Mouse (Mus musculus) ovary, postnatal 10 days (tissue): ENCODE measurements around the gene Khdc4.

Source experiments
- DNase-seq: peaks from one replicate; pipeline ENCODE4 v3.0.0; 2022; ENCODE audit warnings: low spot score

Gene Khdc4

DNA sequence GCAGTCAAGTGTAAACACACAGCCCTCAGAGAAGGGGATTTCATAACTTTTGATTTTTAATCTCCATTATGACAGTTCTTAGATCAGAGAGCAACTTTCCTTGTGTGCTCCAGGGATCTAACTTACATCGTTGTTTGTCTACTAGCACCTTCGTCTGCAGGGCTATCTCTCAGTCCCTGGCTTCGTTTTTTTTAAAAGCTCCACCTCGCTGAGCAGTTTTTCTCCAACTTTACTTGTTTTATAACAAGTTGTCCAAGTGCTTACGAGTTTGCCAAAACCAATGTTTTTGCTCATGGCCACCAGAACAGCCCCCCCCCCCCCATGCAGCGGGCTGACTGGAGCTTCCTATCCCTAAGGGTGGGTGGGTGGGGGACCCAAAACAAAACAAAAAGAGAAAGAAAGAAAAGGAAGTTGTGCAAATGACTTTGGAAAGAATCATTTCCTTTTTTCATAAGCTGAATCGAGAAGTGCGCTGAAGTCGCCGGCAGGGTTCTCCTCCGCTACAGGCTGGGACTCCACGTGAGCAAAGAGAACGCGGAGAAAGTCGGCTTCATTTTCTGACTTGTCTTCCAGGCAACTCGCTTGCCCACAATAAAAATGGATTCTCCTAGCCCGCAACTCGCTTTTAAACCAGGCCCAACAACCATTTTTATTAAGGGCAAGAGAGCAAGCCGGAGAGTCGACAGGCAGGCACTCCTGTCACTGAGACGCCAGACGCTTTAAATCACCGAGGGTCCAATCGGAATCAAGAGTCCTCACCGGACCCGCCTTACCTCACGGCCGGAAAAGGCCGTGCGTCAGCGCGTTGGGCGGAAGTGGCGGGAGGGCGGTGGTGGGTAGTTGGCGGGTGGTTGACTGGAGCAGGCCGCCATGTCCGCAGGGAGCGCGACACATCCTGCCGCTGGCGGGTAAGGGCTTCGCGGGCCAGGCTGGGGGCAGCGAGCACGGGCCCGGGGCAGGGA, at the start of gene Khdc4:
Khdc4 (plus strand) TSS at position 824 of the 962 bp plus-strand sequence.
- peak; percentile 91 for DNase-seq

DNA sequence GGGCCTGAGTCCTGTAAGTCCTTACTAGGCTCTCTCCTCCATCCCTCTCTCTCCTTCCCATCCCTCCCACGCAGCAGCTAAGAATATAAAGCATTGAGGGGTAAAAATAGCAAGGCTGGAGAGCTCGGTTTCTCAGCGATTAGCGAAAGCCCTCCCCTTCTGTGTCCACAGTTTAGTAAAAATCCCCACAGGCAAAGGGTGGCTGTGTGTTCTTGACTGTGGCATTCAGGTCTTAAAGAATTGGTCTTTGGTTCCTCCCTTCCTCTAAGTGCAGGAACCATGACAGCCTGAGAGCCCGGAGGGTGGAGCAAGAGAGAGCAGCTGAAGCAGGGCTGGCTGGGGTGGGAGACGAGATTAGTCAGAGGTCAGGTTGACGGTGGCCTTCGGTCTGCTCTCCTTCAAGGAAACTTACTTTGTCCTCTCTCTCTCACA, 49.0 kb upstream of the Khdc4 start:
- DNase-seq: no peak

DNA sequence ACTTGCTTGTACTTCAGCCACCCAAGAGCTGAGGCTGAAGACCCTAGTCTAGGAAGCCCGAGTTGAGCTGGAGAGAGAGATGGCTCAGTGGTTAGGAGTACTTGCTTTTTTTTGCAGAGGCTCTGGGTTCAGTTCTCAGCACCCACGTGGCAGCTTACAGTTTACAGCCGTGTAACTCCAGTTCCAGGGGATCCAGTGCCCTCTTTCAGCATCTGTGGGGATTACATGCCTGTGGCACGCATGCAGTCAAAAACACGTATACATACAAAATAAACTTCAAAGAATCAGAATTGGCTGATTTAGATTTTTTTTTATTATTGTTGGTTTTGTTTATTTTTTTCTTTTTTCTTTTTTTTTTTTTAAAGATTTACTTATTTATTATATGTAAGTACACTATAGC, 48.5 kb upstream of the Khdc4 start:
- no peak for DNase-seq

DNA sequence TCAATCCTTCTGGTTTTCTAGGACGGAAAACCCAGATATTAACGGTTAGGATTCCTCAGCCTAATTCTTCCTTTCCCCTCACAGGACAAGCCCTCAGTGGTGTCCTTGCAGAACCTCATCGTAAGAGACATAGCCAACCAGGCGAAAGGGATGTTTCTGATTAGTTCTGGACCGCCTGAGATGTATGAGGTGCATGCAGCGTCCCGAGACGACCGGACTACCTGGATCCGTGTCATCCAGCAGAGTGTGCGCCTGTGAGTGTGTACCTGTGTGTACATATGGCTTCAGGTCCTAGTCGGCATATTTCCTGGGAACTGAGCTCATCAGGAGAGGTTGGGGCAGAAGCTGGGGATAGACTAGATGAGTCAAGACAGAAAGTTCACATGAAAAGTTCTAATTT, 46.4 kb upstream of the Khdc4 start:
- DNase-seq: no peak

DNA sequence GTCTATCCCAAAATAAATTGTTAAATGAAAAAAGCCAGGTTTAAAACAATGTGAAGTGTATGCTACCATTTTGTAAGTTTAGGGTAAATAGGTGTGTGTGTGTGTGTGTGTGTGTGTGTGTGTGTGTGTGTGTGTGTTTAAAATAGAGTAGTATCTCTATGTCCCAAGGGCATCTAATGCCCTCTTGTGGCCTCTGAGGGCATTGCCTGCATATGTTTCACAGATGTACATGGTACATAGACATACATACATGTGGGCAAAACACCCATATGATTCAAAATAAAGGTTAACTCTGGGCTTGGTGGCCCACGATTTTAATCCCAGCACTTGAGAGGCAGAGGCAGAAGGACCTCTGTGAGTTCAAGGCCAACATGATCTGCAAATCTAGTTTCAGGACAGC, 44.9 kb upstream of the Khdc4 start:
- no peak for DNase-seq

DNA sequence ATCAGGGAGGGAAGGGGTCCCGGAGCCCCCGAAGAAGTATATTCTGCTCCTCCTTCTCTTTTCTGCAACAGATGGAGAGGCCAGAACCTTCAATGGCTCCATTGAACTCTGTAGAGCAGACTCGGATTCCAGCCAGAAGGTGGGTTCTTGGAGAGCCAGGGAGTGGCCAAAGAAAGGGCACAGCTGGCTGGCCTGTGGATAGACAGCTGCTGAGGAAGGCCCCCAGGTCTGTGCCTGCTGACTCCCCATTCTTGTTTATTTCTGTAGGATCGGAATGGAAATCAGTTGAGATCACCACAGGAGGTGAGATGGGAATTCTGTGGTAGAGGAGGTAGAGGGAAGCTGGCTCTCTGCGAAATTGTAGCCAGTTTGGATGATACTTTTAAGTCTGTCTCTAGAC, 42.5 kb upstream of the Khdc4 start:
- DNase-seq: no peak

DNA sequence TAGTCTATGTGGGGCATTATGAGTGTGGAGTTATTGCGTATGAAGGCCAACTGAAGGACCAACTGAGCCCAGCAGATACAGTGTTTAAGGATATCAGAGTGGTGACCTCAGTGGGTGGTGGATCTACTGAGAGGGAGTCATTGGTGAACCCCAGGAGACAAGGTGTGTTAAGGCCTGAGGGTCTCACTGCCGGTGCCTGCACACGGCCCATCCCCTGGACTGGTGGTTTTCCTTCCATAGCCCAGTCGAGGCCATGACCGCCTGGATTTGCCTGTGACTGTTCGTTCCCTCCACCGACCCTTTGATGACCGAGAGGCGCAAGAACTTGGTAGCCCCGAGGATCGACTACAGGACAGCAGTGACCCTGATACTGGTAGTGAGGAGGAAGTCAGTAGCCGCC, 39.7 kb upstream of the Khdc4 start:
- DNase-seq: no peak

DNA sequence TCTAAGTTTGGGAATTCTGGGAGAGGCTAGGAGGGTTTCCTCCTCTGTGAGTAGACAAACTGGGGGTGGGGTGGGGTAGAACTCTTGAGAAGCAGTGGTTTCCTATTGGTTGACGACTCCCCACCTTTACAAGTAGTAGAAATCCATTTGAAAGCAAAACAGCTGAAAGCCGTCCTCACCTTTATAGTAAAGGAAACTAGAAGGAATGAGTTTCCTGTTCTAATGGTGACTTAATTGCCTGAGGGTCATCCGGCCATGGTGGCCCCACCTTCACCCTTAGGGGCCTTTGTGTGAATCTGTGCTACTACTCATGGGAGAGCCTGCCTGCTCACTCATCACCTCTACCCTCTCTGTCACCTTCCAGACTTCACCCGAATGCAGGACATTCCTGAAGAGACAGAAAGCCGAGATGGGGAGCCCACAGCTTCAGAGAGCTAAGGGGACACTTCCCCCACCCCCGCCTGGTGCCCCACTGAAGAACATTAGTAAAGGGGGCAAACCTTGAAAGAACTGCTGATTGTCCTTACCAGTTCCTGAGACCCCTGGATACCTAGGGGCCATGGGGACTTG, 39.1 kb upstream of the Khdc4 start:
- DNase-seq: no peak

DNA sequence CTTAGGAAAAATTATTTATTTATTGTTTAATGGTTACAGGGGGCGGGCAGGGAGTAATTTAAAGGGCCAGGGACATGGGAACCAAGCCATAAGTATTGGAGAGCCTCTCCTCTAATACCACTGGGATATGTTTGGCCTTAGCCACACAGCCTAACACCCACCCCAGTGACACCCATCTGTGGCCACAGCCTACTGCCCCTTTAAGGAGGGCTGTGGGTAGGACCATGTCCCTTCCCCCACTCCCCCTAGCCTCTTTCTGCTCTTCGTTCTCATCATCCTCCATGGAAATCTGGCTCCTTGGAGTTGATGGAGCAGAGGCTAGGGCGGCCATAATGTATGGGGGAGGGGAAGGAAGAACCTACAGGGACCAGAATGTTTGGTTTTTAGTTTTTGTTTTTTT, 38.5 kb upstream of the Khdc4 start:
- DNase-seq: no peak

DNA sequence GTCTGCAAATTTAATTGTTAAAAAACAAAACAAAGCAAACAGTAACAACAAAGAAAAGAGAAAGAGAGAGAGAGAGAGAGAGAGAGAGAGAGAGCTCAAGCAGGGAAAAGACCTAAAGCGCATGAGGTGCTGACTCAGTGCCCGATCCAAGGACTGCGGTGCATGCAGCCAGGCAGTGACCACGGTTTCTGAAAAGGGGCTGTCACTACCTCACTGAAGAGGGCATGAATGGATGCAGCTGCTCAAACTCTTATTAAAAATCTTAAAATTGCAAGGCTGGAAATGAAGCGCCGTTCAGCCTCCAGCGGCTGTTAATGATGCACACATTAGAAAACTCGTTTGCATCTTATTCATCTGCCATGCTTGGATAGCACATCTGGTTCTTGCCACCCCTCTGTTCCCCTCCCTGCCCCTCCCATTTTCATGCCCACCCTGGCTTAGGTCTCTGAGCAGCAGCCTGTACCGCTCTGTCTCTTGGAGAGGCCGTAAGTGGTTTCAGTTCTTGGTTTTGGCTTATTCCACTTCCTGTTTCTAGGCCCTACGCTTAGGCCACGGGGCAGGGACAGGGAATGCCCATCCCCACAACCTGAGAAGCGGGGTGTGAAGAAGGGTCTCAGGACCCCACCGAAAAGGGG, 37.7 kb upstream of the Khdc4 start:
- DNase-seq: no peak

DNA sequence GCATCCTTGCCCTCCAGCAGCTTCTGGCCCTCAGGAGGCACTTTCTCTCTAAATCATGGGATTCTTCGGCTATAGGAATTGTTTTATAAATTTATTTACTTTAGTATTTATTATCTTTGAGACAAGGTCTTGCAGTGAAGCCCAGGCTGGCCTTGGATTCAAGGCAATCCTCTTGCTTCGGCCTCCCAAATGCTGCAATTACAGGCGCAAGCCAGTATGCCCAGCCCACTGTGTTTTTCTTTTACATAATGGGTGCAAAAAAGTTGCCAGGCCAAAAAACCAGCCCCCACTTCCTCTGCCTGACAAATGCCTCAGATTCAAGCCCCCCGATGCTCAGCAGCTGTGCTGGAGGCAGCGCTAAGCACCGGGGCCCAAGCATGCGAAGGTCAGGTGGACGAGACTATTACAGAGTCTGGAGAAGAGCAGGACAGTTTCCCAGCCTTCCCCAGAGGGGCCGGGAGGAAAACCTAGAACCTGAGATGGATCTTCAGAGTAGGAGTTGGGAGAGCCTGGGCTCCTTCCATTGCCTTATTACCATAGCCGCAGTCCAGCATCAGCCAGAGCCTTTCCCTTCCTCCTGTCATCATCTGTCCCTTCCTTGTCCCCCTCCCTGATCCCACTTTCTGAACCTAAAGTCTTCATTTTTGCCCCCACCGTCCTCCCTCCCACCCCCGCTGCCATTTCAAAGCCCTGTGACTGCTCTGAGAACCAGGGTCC, 37.0 kb upstream of the Khdc4 start:
- DNase-seq: no peak

DNA sequence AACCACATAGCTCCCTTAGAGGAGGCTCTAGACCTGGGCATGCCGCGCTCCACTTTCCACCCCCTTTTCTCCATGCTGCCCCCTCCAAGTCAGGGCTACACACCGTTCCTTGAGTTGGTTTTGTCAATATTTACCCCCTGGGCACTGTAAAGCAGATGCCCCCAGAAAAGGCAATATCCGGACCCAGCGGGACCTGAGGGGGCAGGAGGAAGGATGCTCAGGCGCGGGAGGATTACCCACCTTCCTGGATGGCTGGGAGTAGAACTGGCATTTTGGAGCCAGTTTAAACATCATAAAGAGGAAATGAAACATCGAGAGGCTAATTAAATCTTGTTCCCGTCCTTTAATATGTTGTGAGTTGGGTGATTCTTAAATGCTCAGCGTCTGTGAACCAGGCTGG, 36.4 kb upstream of the Khdc4 start:
- DNase-seq: no peak

DNA sequence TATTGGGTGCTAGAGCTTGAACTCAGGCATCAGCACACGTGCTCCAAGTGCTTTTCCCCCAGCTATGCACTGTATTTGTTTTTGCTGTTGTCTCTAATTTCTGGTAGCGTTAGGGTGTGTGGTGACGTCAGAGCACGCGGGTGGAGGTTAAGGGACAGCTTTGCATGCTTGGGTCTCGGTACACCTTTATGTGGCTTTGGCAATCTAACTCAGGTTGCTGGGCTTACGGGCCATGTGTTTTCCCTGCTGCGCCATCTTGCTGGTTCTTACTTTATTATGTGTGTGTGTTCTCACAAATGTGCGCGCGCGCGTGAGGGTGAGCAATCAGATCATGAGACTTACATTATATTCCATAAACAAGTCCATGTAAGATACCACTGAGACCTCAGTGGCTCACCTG, 35.6 kb upstream of the Khdc4 start:
- no peak for DNase-seq

DNA sequence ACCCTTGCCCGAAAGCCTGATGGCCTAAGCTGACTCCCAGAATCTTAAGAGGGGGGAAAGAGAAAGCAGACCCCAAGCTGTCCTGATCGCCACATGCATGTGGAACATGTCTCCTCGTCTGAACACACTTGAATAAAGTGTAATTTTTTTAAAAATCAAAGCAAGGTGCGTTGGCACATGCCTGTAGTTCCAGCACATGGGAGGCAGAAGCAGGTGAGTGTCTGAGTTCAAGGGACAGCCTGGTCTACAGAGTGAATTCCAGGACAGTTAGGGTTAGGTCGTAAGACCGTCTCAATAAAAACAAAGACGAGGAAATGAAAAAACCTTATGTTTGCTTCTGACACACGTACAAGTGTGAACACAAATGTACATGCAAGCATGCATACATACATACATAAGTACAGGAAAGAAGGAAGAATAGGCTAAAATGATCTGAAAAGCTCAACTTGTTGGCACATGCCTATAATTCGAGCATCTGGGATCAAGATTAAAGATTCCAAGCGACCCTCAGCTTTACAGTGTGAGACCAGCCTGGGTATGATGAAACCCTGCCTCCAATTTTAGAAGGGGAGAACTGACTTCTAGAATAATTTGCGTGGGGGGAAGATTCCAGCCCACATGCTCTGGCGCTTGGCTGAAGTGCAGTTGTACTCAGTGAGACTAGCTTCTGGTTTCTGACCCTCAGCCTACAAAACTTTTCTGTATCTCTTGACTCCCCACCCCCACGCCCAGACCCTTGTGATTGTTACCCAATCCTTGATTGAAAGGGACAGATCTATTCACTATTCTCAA, 34.7 kb upstream of the Khdc4 start:
- no peak for DNase-seq

DNA sequence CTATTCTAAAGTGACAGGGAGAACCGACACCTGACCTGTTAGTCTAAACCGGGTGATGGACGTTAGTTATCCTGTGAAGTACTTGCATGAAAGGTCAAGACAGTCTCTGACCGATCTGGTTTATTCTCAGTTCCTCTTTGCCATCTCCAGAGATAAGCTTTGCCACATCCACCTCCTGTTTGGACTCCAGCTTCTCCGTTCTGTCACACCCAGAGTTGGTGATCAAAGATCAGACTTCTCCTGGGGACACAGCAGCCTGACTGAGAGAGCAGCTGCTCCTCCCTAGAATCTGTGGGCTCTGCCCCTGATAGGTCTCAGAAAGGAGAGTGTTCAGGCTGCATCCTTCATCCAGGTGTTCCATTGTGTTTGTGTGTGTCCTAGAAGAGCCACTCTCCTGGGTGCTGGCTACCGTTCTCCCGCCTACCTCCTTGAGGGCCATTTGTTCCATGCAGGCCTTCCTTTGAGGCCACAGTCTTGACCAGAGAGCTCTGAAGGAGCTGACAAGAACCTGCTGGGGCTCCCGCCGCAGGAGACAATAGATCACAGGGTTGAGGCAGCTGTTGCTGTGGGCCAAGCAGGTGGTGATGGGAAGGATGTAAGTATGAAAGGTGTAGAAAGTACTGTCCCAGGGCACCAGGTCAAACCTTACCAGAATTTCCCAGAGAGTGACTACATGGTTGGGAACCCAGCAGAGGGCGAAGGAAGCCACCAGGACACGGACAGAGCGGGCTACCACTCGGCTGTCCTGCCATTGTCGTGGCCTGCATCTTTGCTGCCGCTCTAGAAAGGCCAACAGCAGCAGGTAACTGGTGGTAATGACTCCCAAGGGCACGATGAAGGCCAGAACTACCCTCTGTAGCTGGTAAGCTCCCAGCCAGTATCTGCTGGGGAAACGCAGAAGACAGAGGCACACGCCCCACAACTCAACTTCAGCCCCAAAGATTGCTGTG, 33.7 kb upstream of the Khdc4 start:
- DNase-seq: no peak

DNA sequence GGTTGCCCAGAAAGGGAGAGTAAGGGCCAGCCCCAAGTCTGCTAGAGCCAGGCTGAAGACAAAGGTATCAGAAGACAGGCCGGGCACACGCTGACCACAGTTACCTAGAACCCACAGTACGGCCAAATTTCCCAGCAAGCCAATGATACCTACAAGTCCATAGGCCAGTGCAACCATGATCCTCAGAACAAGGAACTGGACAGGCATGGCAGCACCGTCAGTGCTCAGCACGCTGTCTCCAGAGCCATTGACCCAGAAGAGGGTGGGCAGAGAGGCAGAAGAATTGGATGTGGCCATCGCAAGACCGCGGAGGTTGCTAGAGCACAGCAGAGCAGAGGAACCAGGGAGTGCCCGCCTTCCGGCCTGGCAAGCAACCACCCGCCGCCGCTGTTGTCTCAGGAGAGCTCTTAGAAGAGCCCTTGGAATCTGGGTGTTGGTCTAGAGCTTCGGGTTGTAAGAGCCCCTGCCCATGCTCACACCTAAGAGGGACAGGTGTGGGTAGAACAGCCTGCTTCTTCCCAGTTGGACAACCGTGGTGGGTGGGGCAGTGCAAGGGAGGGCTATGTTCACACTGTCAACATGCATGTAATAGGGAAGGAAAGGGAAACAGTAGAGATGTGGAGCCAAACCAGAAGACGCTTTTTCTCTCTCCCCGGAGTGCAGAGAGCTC, 32.6 kb upstream of the Khdc4 start, which contains the start of gene Rxfp4:
Rxfp4 (minus strand) TSS at position 297 of the 670 bp plus-strand sequence.
- no peak for DNase-seq

DNA sequence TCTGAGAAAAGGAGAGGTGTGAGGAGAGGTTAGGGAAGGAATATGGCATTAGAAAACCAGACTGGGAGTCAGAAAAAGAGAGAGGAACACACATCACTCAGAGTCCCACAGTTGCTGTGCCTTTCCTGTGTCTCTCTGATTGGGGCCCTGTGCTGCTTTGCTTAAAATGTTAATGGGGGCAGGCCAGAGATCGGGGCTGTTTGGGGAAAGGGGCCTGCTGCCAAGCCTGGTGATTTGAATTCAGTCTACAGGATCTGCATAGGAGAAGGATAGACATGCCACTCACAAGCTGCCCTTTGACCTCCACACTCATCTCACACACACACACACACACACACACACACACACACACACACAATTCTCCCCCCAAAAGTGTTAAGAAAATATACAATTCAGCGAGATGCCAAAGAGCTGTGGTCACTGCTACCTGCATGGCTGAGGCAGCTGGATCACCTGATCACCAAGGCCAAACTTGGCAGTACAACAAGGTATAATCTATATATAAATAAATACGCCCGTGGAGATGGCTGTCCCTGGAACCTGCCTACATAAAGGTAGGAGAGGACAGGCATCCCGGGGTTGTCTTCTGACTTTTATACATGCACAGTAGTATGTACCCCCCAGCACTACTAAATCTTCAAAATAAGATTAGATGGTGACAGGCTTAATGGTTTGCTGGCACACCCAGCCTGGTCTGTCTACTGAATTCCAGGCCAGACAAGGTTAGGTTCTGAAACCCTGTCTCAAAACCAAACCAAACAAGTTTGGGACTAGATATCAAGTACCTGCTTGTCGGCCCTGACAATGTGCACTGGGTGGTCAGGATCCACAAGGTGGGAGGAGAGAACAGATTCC, 31.9 kb upstream of the Khdc4 start:
- DNase-seq: no peak

DNA sequence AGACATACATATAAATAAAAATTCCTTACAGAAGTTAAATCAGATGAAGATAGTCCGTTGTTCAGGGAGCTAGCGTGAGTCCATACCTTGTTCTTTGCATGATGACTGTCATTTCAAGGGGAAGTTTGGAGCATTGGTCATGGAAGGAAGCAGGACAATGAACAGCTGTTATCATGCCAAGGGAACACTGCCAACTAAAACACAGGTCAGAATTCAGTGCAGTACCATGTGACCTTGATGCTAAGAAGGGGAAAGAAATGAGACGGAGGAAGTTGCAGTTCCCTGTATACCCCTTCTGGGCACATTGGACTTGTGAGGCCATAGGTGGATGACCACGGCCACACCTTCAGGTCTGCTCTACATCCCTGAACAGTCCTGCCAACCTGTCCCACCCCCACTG, 31.0 kb upstream of the Khdc4 start:
- DNase-seq: no peak

DNA sequence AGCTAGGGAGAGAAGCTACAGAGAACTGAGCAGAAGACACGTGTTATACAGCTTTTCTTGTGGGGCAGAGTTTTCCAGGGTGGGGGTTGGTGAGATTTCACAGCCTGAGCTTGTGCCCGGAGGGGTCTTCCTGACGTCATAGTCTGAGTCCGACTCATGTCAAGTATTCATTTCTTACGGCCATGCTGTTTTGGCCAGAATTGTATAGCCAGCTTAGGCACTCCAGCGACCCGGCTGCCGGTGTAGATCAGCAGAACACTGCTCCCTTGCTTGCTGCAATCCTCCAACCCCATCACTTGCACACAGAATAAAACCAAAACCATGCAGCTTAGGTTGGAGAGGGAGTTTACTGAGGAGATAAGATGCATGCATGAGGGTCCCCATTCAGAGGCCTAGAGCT, 30.0 kb upstream of the Khdc4 start:
- no peak for DNase-seq
